In genomic region chr19:25578358-25578757, GRCm38 (mm10) we compare ENCODE assay signal across 24 mouse cellular contexts. TPM values are rescaled to one million over a fixed set of nuclear protein-coding genes. Genes with fewer than 3 reads are reported as not detected.
DNase-seq lines count a peak whose midpoint lies in the region; ATAC-seq and TF ChIP-seq lines count a peak whose summit lies in the region.
"Had no signal": no experiment of that assay in that cellular context is flagged by ENCODE, and none has a peak within 500 bp of the region (broad histone marks: within the 10 kb centered on the region; RNA-seq: fewer than 3 reads in every experiment).

No protein-coding gene starts in this region.

- TF ChIP-seq CTCF in intestine, postnatal 0 days (IDR thresholded peaks at IDR 0.05; ENCODE audit: low read depth): no peak

- DNase-seq in heart, adult 18-20 months: no peak
- no peak for DNase-seq in kidney, adult 8-10 months
- DNase-seq in liver, embryonic 11.5 days (ENCODE audit: low spot score): no peak
- DNase-seq: adrenal gland, adult 8-10 months; adrenal gland, postnatal 14 days; adrenal gland, postnatal 36 days; cerebellum, adult 11-12 months; cerebellum, adult 2 months; cerebellum, adult 9-10 months; cerebellum, postnatal 10 days; cerebellum, postnatal 25 days; forebrain, postnatal 0 days had no signal

- H3K9me3 ChIP-seq in intestine, embryonic 15.5 days: no peaks in the 10 kb centered on the region
- no peaks in the 10 kb centered on the region for H3K9me3 ChIP-seq in intestine, postnatal 0 days (ENCODE audit: control insufficient read depth)
- H3K9me3 ChIP-seq in liver, embryonic 11.5 days (ENCODE audit: control insufficient read depth, low read length): no peaks in the 10 kb centered on the region
- H3K9me3 ChIP-seq: embryonic facial prominence, embryonic 10.5 days; embryonic facial prominence, embryonic 12.5 days; forebrain, embryonic 13.5 days; forebrain, embryonic 15.5 days had no signal

- no peaks in the 10 kb centered on the region for H3K36me3 ChIP-seq in intestine, embryonic 15.5 days
- H3K36me3 ChIP-seq in intestine, postnatal 0 days (ENCODE audit: control insufficient read depth, insufficient read depth): no peaks in the 10 kb centered on the region
- H3K36me3 ChIP-seq in liver, embryonic 11.5 days (ENCODE audit: control insufficient read depth, insufficient read depth, low read length): no peaks in the 10 kb centered on the region
- H3K36me3 ChIP-seq: embryonic facial prominence, embryonic 10.5 days; embryonic facial prominence, embryonic 12.5 days; forebrain, embryonic 15.5 days; G1E had no signal

- ATAC-seq in intestine, embryonic 15.5 days: peak; percentile 79
- peak; percentile 89 for ATAC-seq in intestine, postnatal 0 days
- ATAC-seq in liver, embryonic 11.5 days (replicated peaks; ENCODE audit: low FRiP score): no peak
- ATAC-seq: activated CD4-positive, CD25-positive, alpha-beta regulatory T cell, adult 4 months; CD4-positive, CD25-positive, alpha-beta regulatory T cell, adult 4 months; forebrain, embryonic 13.5 days; forebrain, embryonic 15.5 days; forebrain, postnatal 0 days; Patski had no signal

- H3K4me1 ChIP-seq in intestine, embryonic 15.5 days (replicated peaks): peaks cover 11% of the 10 kb centered on the region; the same call in 1 of the 2 replicates
- 0 out of 2 replicates have a peak, but pooled peaks cover 4% of the 10 kb centered on the region for H3K4me1 ChIP-seq in intestine, postnatal 0 days (replicated peaks; ENCODE audit: control insufficient read depth, insufficient read depth, low read length)
- H3K4me1 ChIP-seq in liver, embryonic 11.5 days (replicated peaks; ENCODE audit: control insufficient read depth, insufficient read depth, low read length): no peaks in the 10 kb centered on the region

- H3K9ac ChIP-seq in intestine, embryonic 15.5 days: no peak overlapping the region
- H3K9ac ChIP-seq in intestine, postnatal 0 days (ENCODE audit: low read depth, low read length): no peak overlapping the region
- H3K9ac ChIP-seq in liver, embryonic 11.5 days (ENCODE audit: low read depth, low read length): no peak overlapping the region
- H3K9ac ChIP-seq: embryonic facial prominence, embryonic 12.5 days; forebrain, embryonic 13.5 days; forebrain, embryonic 15.5 days; forebrain, postnatal 0 days had no signal

- no peak overlapping the region for H3K4me3 ChIP-seq in intestine, embryonic 15.5 days (replicated peaks)
- no peak overlapping the region for H3K4me3 ChIP-seq in intestine, postnatal 0 days (ENCODE audit: low read depth, low read length)
- no peak overlapping the region for H3K4me3 ChIP-seq in liver, embryonic 11.5 days (ENCODE audit: low read depth, low read length)
- H3K4me3 ChIP-seq: embryonic facial prominence, embryonic 10.5 days; embryonic facial prominence, embryonic 12.5 days; forebrain, embryonic 13.5 days; forebrain, embryonic 15.5 days had no signal

- WGBS in intestine, embryonic 15.5 days: 77% methylated on average over 2 of the region's 2 CpGs
- WGBS in intestine, postnatal 0 days: 64% methylated on average over 2 of the region's 2 CpGs
- 90% methylated on average over 2 of the region's 2 CpGs for WGBS in liver, embryonic 11.5 days

- no peak overlapping the region for H3K27ac ChIP-seq in intestine, embryonic 15.5 days
- H3K27ac ChIP-seq in intestine, postnatal 0 days (ENCODE audit: low read depth, low read length): peak overlapping the region; percentile 64
- no peak overlapping the region for H3K27ac ChIP-seq in liver, embryonic 11.5 days (ENCODE audit: low read depth, low read length)
- H3K27ac ChIP-seq: embryonic facial prominence, embryonic 10.5 days; embryonic facial prominence, embryonic 12.5 days; forebrain, embryonic 13.5 days; forebrain, embryonic 15.5 days had no signal

- H3K27me3 ChIP-seq in intestine, embryonic 15.5 days (replicated peaks): 0 out of 2 replicates have a peak, but pooled peaks cover 4% of the 10 kb centered on the region
- H3K27me3 ChIP-seq in intestine, postnatal 0 days (replicated peaks; ENCODE audit: control insufficient read depth, insufficient read depth, low read length): 0 out of 2 replicates have a peak, but pooled peaks cover 9% of the 10 kb centered on the region
- H3K27me3 ChIP-seq in liver, embryonic 11.5 days (replicated peaks; ENCODE audit: control insufficient read depth, insufficient read depth, low read length): peaks cover 22% of the 10 kb centered on the region
- H3K27me3 ChIP-seq: CH12.LX had no signal

- H3K4me2 ChIP-seq in intestine, embryonic 15.5 days (replicated peaks): no peak overlapping the region
- H3K4me2 ChIP-seq in intestine, postnatal 0 days (replicated peaks; ENCODE audit: low read depth): no peak overlapping the region
- H3K4me2 ChIP-seq in liver, embryonic 11.5 days: no peak overlapping the region
- H3K4me2 ChIP-seq: embryonic facial prominence, embryonic 12.5 days; forebrain, embryonic 13.5 days; forebrain, embryonic 15.5 days had no signal

RNA-seq across cellular contexts. Expression of gene Dmrt3, which starts 31.7 kb away (rescaled TPM):
- polyA plus RNA-seq in intestine, embryonic 15.5 days (2015; fragmentation: Nextera tagmentation; extraction: Ambion mirVana): 0.30 and 0.41 TPM in 2 replicates
- polyA plus RNA-seq in intestine, postnatal 0 days (2015; fragmentation: Nextera tagmentation; extraction: Ambion mirVana): 0.08 TPM in 1 of 2 replicates, not detected in the other
- total RNA-seq in heart, adult 18-20 months (2021): under 1 TPM in 1 of 2 experiments, not detected in 1; 0.15 TPM
- 0.08 TPM in 1 of 2 replicates, not detected in the other for polyA plus RNA-seq in liver, embryonic 11.5 days (2014; fragmentation: Nextera tagmentation; extraction: Ambion mirVana)
- total RNA-seq: adrenal gland, adult 18-20 months; adrenal gland, adult 8-10 months; adrenal gland, postnatal 14 days; adrenal gland, postnatal 36 days; CH12.LX had no signal
- polyA plus RNA-seq: activated CD4-positive, CD25-positive, alpha-beta regulatory T cell, adult 4 months; CD4-positive, CD25-positive, alpha-beta regulatory T cell, adult 4 months; G1E; Patski had no signal
